12 mouse cellular contexts compared by ENCODE assay signal in the genomic region with DNA sequence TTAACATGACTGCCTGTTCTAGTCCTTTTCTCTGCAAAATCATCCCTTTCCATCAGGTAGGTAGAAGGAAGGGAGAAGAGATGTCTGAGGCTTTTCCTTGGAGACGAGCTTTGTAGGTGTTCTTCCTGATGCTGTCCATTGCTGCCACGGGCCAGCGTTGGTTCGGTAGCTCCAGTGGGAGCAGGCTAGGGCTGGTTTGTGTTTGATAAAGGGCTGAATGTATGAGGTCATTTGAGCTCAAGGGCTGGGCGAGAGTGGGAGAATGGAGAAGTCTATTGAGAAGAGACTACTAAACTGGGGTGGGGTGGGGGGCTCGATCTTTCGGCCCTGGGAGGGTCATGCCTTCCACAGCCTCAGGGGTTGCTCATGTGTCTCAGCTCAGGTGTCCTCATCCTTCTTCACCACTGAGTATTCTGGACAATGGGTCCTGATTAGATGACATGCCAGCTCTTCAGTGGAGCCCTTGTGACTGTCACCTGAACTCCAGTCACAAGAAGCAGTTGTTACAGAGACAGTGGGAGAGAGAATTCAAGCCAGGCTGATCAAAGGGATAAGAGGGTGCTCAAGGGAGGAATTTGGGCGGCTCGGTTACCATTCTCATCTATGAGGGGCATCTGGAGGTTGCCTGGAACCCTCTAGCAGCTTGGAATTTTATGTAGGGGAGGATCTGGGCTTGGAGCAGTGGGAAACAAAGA. TPM values are rescaled to one million over a fixed set of nuclear protein-coding genes. Genes with fewer than 3 reads are reported as not detected.
DNase-seq lines count a peak whose midpoint lies in the region; ATAC-seq and TF ChIP-seq lines count a peak whose summit lies in the region.
"Had no signal": no experiment of that assay in that cellular context is flagged by ENCODE, and none has a peak within 500 bp of the region (broad histone marks: within the 10 kb centered on the region; RNA-seq: fewer than 3 reads in every experiment).

No protein-coding gene starts in this region.

- no peaks in the 10 kb centered on the region for H3K9me3 ChIP-seq in embryonic facial prominence, embryonic 13.5 days
- no peaks in the 10 kb centered on the region for H3K9me3 ChIP-seq in embryonic facial prominence, embryonic 10.5 days
- no peaks in the 10 kb centered on the region for H3K9me3 ChIP-seq in kidney, embryonic 15.5 days (replicated peaks)
- no peaks in the 10 kb centered on the region for H3K9me3 ChIP-seq in ES-Bruce4 (replicated peaks; ENCODE audit: control insufficient read depth, insufficient read depth, low read length, poor library complexity, severe bottlenecking)
- H3K9me3 ChIP-seq in intestine, postnatal 0 days (ENCODE audit: control insufficient read depth), result no peaks in the 10 kb centered on the region

- H3K9ac ChIP-seq in embryonic facial prominence, embryonic 13.5 days, result no peak overlapping the region; the same call in 1 of the 2 replicates
- H3K9ac ChIP-seq in kidney, embryonic 15.5 days, result no peak overlapping the region; the same call in 1 of the 2 replicates
- H3K9ac ChIP-seq in ES-Bruce4 (ENCODE audit: low read depth, poor library complexity, severe bottlenecking), result 0 out of 2 replicates have a peak overlapping the region, but pooled peaks have one; percentile 9
- H3K9ac ChIP-seq in intestine, postnatal 0 days (ENCODE audit: low read depth, low read length), result peak overlapping the region; percentile 53; the same call in 1 of the 2 replicates

- no peaks in the 10 kb centered on the region for H3K36me3 ChIP-seq in embryonic facial prominence, embryonic 13.5 days
- no peaks in the 10 kb centered on the region for H3K36me3 ChIP-seq in embryonic facial prominence, embryonic 10.5 days (replicated peaks)
- peaks cover 6% of the 10 kb centered on the region for H3K36me3 ChIP-seq in kidney, embryonic 15.5 days
- peaks cover under 1% of the 10 kb centered on the region; the same call in 1 of the 2 replicates for H3K36me3 ChIP-seq in ES-Bruce4 (ENCODE audit: control insufficient read depth, insufficient read depth, low read length, poor library complexity, severe bottlenecking)
- H3K36me3 ChIP-seq in intestine, postnatal 0 days (ENCODE audit: control insufficient read depth, insufficient read depth), result no peaks in the 10 kb centered on the region

- no peak for DNase-seq in embryonic facial prominence, embryonic 10.5 days (ENCODE audit: low spot score)
- DNase-seq in kidney, postnatal 4 days, result no peak
- DNase-seq in adrenal gland, adult (ENCODE audit: inconsistent age in 2 of 2, low spot score in 1 of 2), result no peak
- DNase-seq in thymus, adult 18-20 months, result no peak
- DNase-seq: adrenal gland, postnatal 10 days; cerebellum, adult 9-10 months; gastrocnemius, postnatal 14 days had no signal

- TF ChIP-seq CTCF in ES-Bruce4 (IDR thresholded peaks at IDR 0.05; ENCODE audit: low read depth, low read length), result no peak
- no peak for TF ChIP-seq CTCF in intestine, postnatal 0 days (IDR thresholded peaks at IDR 0.05; ENCODE audit: low read depth)

- WGBS in embryonic facial prominence, embryonic 13.5 days, result 70% methylated on average over 9 of the region's 9 CpGs
- WGBS in embryonic facial prominence, embryonic 10.5 days, result 79% methylated on average over 9 of the region's 9 CpGs
- WGBS in kidney, embryonic 15.5 days, result 70% methylated on average over 9 of the region's 9 CpGs
- 79% methylated on average over 9 of the region's 9 CpGs for WGBS in intestine, postnatal 0 days

- no peak for TF ChIP-seq POLR2A in ES-Bruce4 (IDR thresholded peaks at IDR 0.05; ENCODE audit: insufficient read depth, low read length)

- H3K4me3 ChIP-seq in embryonic facial prominence, embryonic 13.5 days, result no peak overlapping the region
- H3K4me3 ChIP-seq in embryonic facial prominence, embryonic 10.5 days, result no peak overlapping the region
- H3K4me3 ChIP-seq in kidney, embryonic 15.5 days (replicated peaks), result peak overlapping the region; percentile 45
- H3K4me3 ChIP-seq in ES-Bruce4 (ENCODE audit: low read depth, low read length), result peak overlapping the region; percentile 55
- peak overlapping the region; percentile 45; the same call in 1 of the 2 replicates for H3K4me3 ChIP-seq in intestine, postnatal 0 days (ENCODE audit: low read depth, low read length)

- TF ChIP-seq EP300 in ES-Bruce4 (IDR thresholded peaks at IDR 0.05; ENCODE audit: insufficient read depth, low read depth, low read length), result peak; percentile 68; the same call in 1 of the 2 replicates

- no peak for ATAC-seq in embryonic facial prominence, embryonic 13.5 days (ENCODE audit: insufficient number of reproducible peaks, insufficient read depth, low FRiP score, low TSS enrichment, low read depth)
- ATAC-seq in kidney, embryonic 15.5 days (replicated peaks; ENCODE audit: low FRiP score), result no peak
- no peak for ATAC-seq in intestine, postnatal 0 days

- H3K27me3 ChIP-seq in embryonic facial prominence, embryonic 13.5 days, result peaks cover 21% of the 10 kb centered on the region; the same call in 1 of the 2 replicates
- peaks cover 52% of the 10 kb centered on the region for H3K27me3 ChIP-seq in embryonic facial prominence, embryonic 10.5 days (replicated peaks; ENCODE audit: low read depth, poor library complexity, severe bottlenecking)
- no peaks in the 10 kb centered on the region for H3K27me3 ChIP-seq in kidney, embryonic 15.5 days
- no peaks in the 10 kb centered on the region for H3K27me3 ChIP-seq in ES-Bruce4 (ENCODE audit: control insufficient read depth, insufficient read depth, low read length, poor library complexity, severe bottlenecking)
- no peaks in the 10 kb centered on the region for H3K27me3 ChIP-seq in intestine, postnatal 0 days (replicated peaks; ENCODE audit: control insufficient read depth, insufficient read depth, low read length)

- peaks cover 26% of the 10 kb centered on the region for H3K4me1 ChIP-seq in embryonic facial prominence, embryonic 13.5 days
- peaks cover 25% of the 10 kb centered on the region for H3K4me1 ChIP-seq in embryonic facial prominence, embryonic 10.5 days
- peaks cover 30% of the 10 kb centered on the region for H3K4me1 ChIP-seq in kidney, embryonic 15.5 days
- H3K4me1 ChIP-seq in ES-Bruce4 (ENCODE audit: control insufficient read depth, insufficient read depth, low read length), result peaks cover 5% of the 10 kb centered on the region
- H3K4me1 ChIP-seq in intestine, postnatal 0 days (replicated peaks; ENCODE audit: control insufficient read depth, insufficient read depth, low read length), result peaks cover 2% of the 10 kb centered on the region; the same call in 1 of the 2 replicates

- no peak overlapping the region for H3K27ac ChIP-seq in embryonic facial prominence, embryonic 13.5 days
- no peak overlapping the region for H3K27ac ChIP-seq in embryonic facial prominence, embryonic 10.5 days (replicated peaks)
- H3K27ac ChIP-seq in kidney, embryonic 15.5 days, result peak overlapping the region; percentile 74; the same call in 1 of the 2 replicates
- H3K27ac ChIP-seq in ES-Bruce4 (ENCODE audit: insufficient read depth, low read length), result no peak overlapping the region
- peak overlapping the region; percentile 71; the same call in 1 of the 2 replicates for H3K27ac ChIP-seq in intestine, postnatal 0 days (ENCODE audit: low read depth, low read length)

- peak overlapping the region; percentile 81; the same call in 1 of the 2 replicates for H3K4me2 ChIP-seq in embryonic facial prominence, embryonic 13.5 days
- H3K4me2 ChIP-seq in kidney, embryonic 15.5 days, result peak overlapping the region; percentile 80
- H3K4me2 ChIP-seq in intestine, postnatal 0 days (replicated peaks; ENCODE audit: low read depth), result peak overlapping the region; percentile 83

RNA-seq across cellular contexts. Expression of a gene that starts 1.1 kb away (rescaled TPM):
- 13.5 and 16.5 TPM in 2 replicates for polyA plus RNA-seq in embryonic facial prominence, embryonic 13.5 days (2015; fragmentation: Nextera tagmentation; extraction: Ambion mirVana)
- polyA plus RNA-seq in embryonic facial prominence, embryonic 10.5 days (2016; fragmentation: Nextera tagmentation; extraction: Ambion mirVana), result 5.7 and 6.4 TPM in 2 replicates
- 79.4 and 87.1 TPM in 2 replicates for polyA plus RNA-seq in kidney, embryonic 15.5 days (2015; fragmentation: Nextera tagmentation; extraction: Ambion mirVana)
- polyA plus RNA-seq in ES-Bruce4 (2011; ENCODE audit: insufficient read depth, insufficient read length, low read depth, missing spikeins), result 46.3 and 50.4 TPM in 2 replicates
- 1,091 and 1,109 TPM in 2 replicates for polyA plus RNA-seq in intestine, postnatal 0 days (2015; fragmentation: Nextera tagmentation; extraction: Ambion mirVana)

RNA-seq across cellular contexts. Expression of a gene that starts 1.1 kb away (rescaled TPM):
- polyA plus RNA-seq in embryonic facial prominence, embryonic 13.5 days (2015; fragmentation: Nextera tagmentation; extraction: Ambion mirVana), result 24.2 and 26.7 TPM in 2 replicates
- 8.3 and 8.5 TPM in 2 replicates for polyA plus RNA-seq in embryonic facial prominence, embryonic 10.5 days (2016; fragmentation: Nextera tagmentation; extraction: Ambion mirVana)
- polyA plus RNA-seq in kidney, embryonic 15.5 days (2015; fragmentation: Nextera tagmentation; extraction: Ambion mirVana), result 39.8 and 40.5 TPM in 2 replicates
- polyA plus RNA-seq in ES-Bruce4 (2011; ENCODE audit: insufficient read depth, insufficient read length, low read depth, missing spikeins), result 71.4 and 73.2 TPM in 2 replicates
- 70.3 and 78.7 TPM in 2 replicates for polyA plus RNA-seq in intestine, postnatal 0 days (2015; fragmentation: Nextera tagmentation; extraction: Ambion mirVana)

RNA-seq across cellular contexts. Expression of a gene that starts 3.8 kb away (rescaled TPM):
- 187 and 195 TPM in 2 replicates for polyA plus RNA-seq in embryonic facial prominence, embryonic 13.5 days (2015; fragmentation: Nextera tagmentation; extraction: Ambion mirVana)
- 181 and 188 TPM in 2 replicates for polyA plus RNA-seq in embryonic facial prominence, embryonic 10.5 days (2016; fragmentation: Nextera tagmentation; extraction: Ambion mirVana)
- polyA plus RNA-seq in kidney, embryonic 15.5 days (2015; fragmentation: Nextera tagmentation; extraction: Ambion mirVana), result 149 and 152 TPM in 2 replicates
- polyA plus RNA-seq in ES-Bruce4 (2011; ENCODE audit: insufficient read depth, insufficient read length, low read depth, missing spikeins), result 124 and 130 TPM in 2 replicates
- 61.3 and 63.7 TPM in 2 replicates for polyA plus RNA-seq in intestine, postnatal 0 days (2015; fragmentation: Nextera tagmentation; extraction: Ambion mirVana)

RNA-seq across cellular contexts. Expression of a gene that starts 13.6 kb away (rescaled TPM):
- 22.7 and 25.5 TPM in 2 replicates for polyA plus RNA-seq in embryonic facial prominence, embryonic 13.5 days (2015; fragmentation: Nextera tagmentation; extraction: Ambion mirVana)
- polyA plus RNA-seq in embryonic facial prominence, embryonic 10.5 days (2016; fragmentation: Nextera tagmentation; extraction: Ambion mirVana), result not detected in 2 replicates
- polyA plus RNA-seq in kidney, embryonic 15.5 days (2015; fragmentation: Nextera tagmentation; extraction: Ambion mirVana), result 3.8 and 6.6 TPM in 2 replicates
- 0.88 and 1.9 TPM in 2 replicates for polyA plus RNA-seq in ES-Bruce4 (2011; ENCODE audit: insufficient read depth, insufficient read length, low read depth, missing spikeins)
- 0.61 and 1.1 TPM in 2 replicates for polyA plus RNA-seq in intestine, postnatal 0 days (2015; fragmentation: Nextera tagmentation; extraction: Ambion mirVana)
- polyA plus RNA-seq: limb, embryonic 11.5 days had no signal

RNA-seq across cellular contexts. Expression of a gene that starts 22.3 kb away (rescaled TPM):
- polyA plus RNA-seq in embryonic facial prominence, embryonic 13.5 days (2015; fragmentation: Nextera tagmentation; extraction: Ambion mirVana), result 85.5 and 100 TPM in 2 replicates
- polyA plus RNA-seq in embryonic facial prominence, embryonic 10.5 days (2016; fragmentation: Nextera tagmentation; extraction: Ambion mirVana), result 55.5 and 57.2 TPM in 2 replicates
- 69.9 and 70.6 TPM in 2 replicates for polyA plus RNA-seq in kidney, embryonic 15.5 days (2015; fragmentation: Nextera tagmentation; extraction: Ambion mirVana)
- 63.9 and 65.1 TPM in 2 replicates for polyA plus RNA-seq in ES-Bruce4 (2011; ENCODE audit: insufficient read depth, insufficient read length, low read depth, missing spikeins)
- polyA plus RNA-seq in intestine, postnatal 0 days (2015; fragmentation: Nextera tagmentation; extraction: Ambion mirVana), result 53.1 and 53.9 TPM in 2 replicates

Comparison
In these comparisons a context has a peak if more than half of its experiments do, and no peak if none do; other contexts are left out.
1. H3K27ac ChIP-seq: peak in kidney, embryonic 15.5 days (single experiment) and intestine, postnatal 0 days (single experiment); none in embryonic facial prominence, embryonic 13.5 days (single experiment), embryonic facial prominence, embryonic 10.5 days (single experiment) and ES-Bruce4 (single experiment).
2. H3K4me3 ChIP-seq: peak in kidney, embryonic 15.5 days (single experiment), ES-Bruce4 (single experiment) and intestine, postnatal 0 days (single experiment); none in embryonic facial prominence, embryonic 13.5 days (single experiment) and embryonic facial prominence, embryonic 10.5 days (single experiment).
3. H3K9ac ChIP-seq: peak in ES-Bruce4 (single experiment) and intestine, postnatal 0 days (single experiment); none in embryonic facial prominence, embryonic 13.5 days (single experiment) and kidney, embryonic 15.5 days (single experiment).
4. RNA of a gene that starts 1.1 kb away (polyA plus RNA-seq): 1,091 to 1,109 TPM in intestine, postnatal 0 days; 79.4 to 87.1 TPM in kidney, embryonic 15.5 days, 46.3 to 50.4 TPM in ES-Bruce4, 13.5 to 16.5 TPM in embryonic facial prominence, embryonic 13.5 days and 5.7 to 6.4 TPM in embryonic facial prominence, embryonic 10.5 days; every median in the first group is over 10 times any median in the second.
5. Peak in every context shown above with its lines, with median percentiles within 50 percentile points of each other: H3K4me2 ChIP-seq.